28 mouse cellular contexts compared by ENCODE assay signal in the genomic region with DNA sequence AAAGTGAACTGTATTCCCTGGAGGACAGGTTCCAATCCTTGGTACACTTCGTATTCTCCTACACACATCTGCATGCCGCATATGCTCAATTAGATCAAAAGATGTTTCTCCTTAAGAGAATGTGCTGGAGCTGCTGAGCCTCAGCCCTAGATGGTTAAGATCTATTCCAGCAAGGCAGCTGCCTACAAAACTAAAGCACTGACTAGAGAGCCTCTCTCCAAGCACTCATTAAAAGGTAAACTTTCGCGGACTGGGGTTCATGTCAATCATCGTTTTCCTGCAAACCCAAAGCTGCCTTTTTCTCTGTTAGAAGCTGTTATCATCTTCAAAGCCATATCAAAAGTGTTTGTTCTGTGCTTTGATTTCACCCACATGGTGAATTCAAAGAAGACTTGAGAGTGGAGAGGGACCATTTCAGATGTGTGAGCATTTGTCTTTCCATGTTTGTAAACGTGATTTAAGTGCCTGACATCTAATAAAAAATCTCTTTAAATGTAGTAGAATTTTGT.
A peak's percentile ranks its signal among the peaks of the same experiment; 100 is the strongest.
DNase-seq lines count a peak whose midpoint lies in the region; ATAC-seq and TF ChIP-seq lines count a peak whose summit lies in the region.
"Had no signal": no experiment of that assay in that cellular context is flagged by ENCODE, and none has a peak within 500 bp of the region (broad histone marks: within the 10 kb centered on the region; RNA-seq: fewer than 3 reads in every experiment).

No protein-coding gene starts in this region.

- no peaks in the 10 kb centered on the region for H3K4me1 ChIP-seq in midbrain, embryonic 12.5 days
- H3K4me1 ChIP-seq in midbrain, postnatal 0 days (ENCODE audit: insufficient read depth, low read length) = no peaks in the 10 kb centered on the region
- no peaks in the 10 kb centered on the region for H3K4me1 ChIP-seq in midbrain, embryonic 16.5 days (ENCODE audit: control insufficient read depth, insufficient read depth, low read length)
- H3K4me1 ChIP-seq: embryonic facial prominence, embryonic 10.5 days; embryonic facial prominence, embryonic 13.5 days; forebrain, embryonic 10.5 days; heart, embryonic 12.5 days; heart, embryonic 15.5 days; hindbrain, embryonic 10.5 days; hindbrain, embryonic 13.5 days had no signal

- no peaks in the 10 kb centered on the region for H3K27me3 ChIP-seq in midbrain, embryonic 12.5 days
- no peaks in the 10 kb centered on the region for H3K27me3 ChIP-seq in midbrain, postnatal 0 days (ENCODE audit: insufficient read depth, low read length)
- no peaks in the 10 kb centered on the region for H3K27me3 ChIP-seq in midbrain, embryonic 16.5 days (ENCODE audit: control insufficient read depth, insufficient read depth, low read depth, low read length)
- H3K27me3 ChIP-seq: embryonic facial prominence, embryonic 13.5 days; heart, embryonic 12.5 days; heart, embryonic 15.5 days; hindbrain, embryonic 13.5 days had no signal

- H3K4me2 ChIP-seq in midbrain, embryonic 12.5 days (replicated peaks) = no peak overlapping the region
- no peak overlapping the region for H3K4me2 ChIP-seq in midbrain, postnatal 0 days (ENCODE audit: low read depth, low read length, poor library complexity, severe bottlenecking)
- no peak overlapping the region for H3K4me2 ChIP-seq in midbrain, embryonic 16.5 days (ENCODE audit: low read length)
- H3K4me2 ChIP-seq: embryonic facial prominence, embryonic 13.5 days; heart, embryonic 12.5 days; heart, embryonic 15.5 days; hindbrain, embryonic 13.5 days had no signal

- TF ChIP-seq CTCF in midbrain, postnatal 0 days (IDR thresholded peaks at IDR 0.05) = no peak

- H3K27ac ChIP-seq in midbrain, embryonic 12.5 days (replicated peaks) = no peak overlapping the region
- no peak overlapping the region for H3K27ac ChIP-seq in midbrain, postnatal 0 days (ENCODE audit: low read depth, low read length)
- H3K27ac ChIP-seq in midbrain, embryonic 16.5 days (ENCODE audit: low read length) = no peak overlapping the region
- H3K27ac ChIP-seq: embryonic facial prominence, embryonic 10.5 days; embryonic facial prominence, embryonic 13.5 days; forebrain, embryonic 10.5 days; heart, embryonic 15.5 days; hindbrain, embryonic 10.5 days; hindbrain, embryonic 13.5 days had no signal

- H3K4me3 ChIP-seq in midbrain, embryonic 12.5 days = no peak overlapping the region
- H3K4me3 ChIP-seq in midbrain, postnatal 0 days (ENCODE audit: low read depth, low read length) = no peak overlapping the region
- no peak overlapping the region for H3K4me3 ChIP-seq in midbrain, embryonic 16.5 days (ENCODE audit: low read depth, low read length)
- H3K4me3 ChIP-seq: embryonic facial prominence, embryonic 10.5 days; embryonic facial prominence, embryonic 13.5 days; erythroblast, embryonic 14.5 days; forebrain, embryonic 10.5 days; heart, embryonic 12.5 days; heart, embryonic 15.5 days; hindbrain, embryonic 10.5 days; hindbrain, embryonic 13.5 days had no signal

- 0 out of 2 replicates have a peak, but pooled peaks have one; percentile 41 for ATAC-seq in midbrain, embryonic 12.5 days (ENCODE audit: low FRiP score, low read depth)
- ATAC-seq in midbrain, postnatal 0 days (ENCODE audit: low FRiP score) = no peak
- peak; percentile 60; the same call in 1 of the 2 replicates for ATAC-seq in midbrain, embryonic 16.5 days
- ATAC-seq: CD4-positive, CD25-positive, alpha-beta regulatory T cell, adult 4 months; forebrain, embryonic 16.5 days; hindbrain, embryonic 16.5 days had no signal

- 66% methylated on average over 6 of the region's 6 CpGs for WGBS in midbrain, embryonic 12.5 days
- 48% methylated on average over 6 of the region's 6 CpGs for WGBS in midbrain, postnatal 0 days
- WGBS in midbrain, embryonic 16.5 days = 45% methylated on average over 6 of the region's 6 CpGs

- H3K9ac ChIP-seq in midbrain, embryonic 12.5 days (replicated peaks) = no peak overlapping the region
- no peak overlapping the region for H3K9ac ChIP-seq in midbrain, postnatal 0 days (replicated peaks; ENCODE audit: low read length, poor library complexity, severe bottlenecking)
- H3K9ac ChIP-seq in midbrain, embryonic 16.5 days (ENCODE audit: low read depth, low read length) = no peak overlapping the region
- H3K9ac ChIP-seq: embryonic facial prominence, embryonic 13.5 days; heart, embryonic 12.5 days; heart, embryonic 15.5 days; hindbrain, embryonic 13.5 days had no signal

- H3K36me3 ChIP-seq in midbrain, embryonic 12.5 days = no peaks in the 10 kb centered on the region
- no peaks in the 10 kb centered on the region for H3K36me3 ChIP-seq in midbrain, postnatal 0 days (ENCODE audit: insufficient read depth, low read length)
- no peaks in the 10 kb centered on the region for H3K36me3 ChIP-seq in midbrain, embryonic 16.5 days (ENCODE audit: control insufficient read depth, insufficient read depth, low read length)
- H3K36me3 ChIP-seq: embryonic facial prominence, embryonic 10.5 days; embryonic facial prominence, embryonic 13.5 days; forebrain, embryonic 10.5 days; heart, embryonic 12.5 days; heart, embryonic 15.5 days; hindbrain, embryonic 10.5 days; hindbrain, embryonic 13.5 days had no signal

- DNase-seq in midbrain, postnatal 0 days (ENCODE audit: low spot score) = no peak
- peak; percentile 2 for DNase-seq in right cerebral cortex, postnatal 25 days
- no peak for DNase-seq in right cerebral cortex, postnatal 10 days (ENCODE audit: low spot score in 2 of 2)
- no peak for DNase-seq in frontal cortex, postnatal 10 days (ENCODE audit: low spot score in 2 of 2)
- DNase-seq: adrenal gland, adult 2 months; adrenal gland, postnatal 14 days; cerebellum, adult 11-12 months; cerebellum, adult 8-10 months; cerebellum, postnatal 10 days; cerebellum, postnatal 36 days; embryo, embryonic 11 days; gastrocnemius, postnatal 25 days; heart, adult 18-20 months; heart, postnatal 10 days; heart, postnatal 36 days had no signal

- H3K9me3 ChIP-seq in midbrain, embryonic 12.5 days = no peaks in the 10 kb centered on the region
- no peaks in the 10 kb centered on the region for H3K9me3 ChIP-seq in midbrain, postnatal 0 days (ENCODE audit: low read length)
- no peaks in the 10 kb centered on the region for H3K9me3 ChIP-seq in midbrain, embryonic 16.5 days (replicated peaks; ENCODE audit: control insufficient read depth, low read length, poor library complexity, severe bottlenecking)
- H3K9me3 ChIP-seq: embryonic facial prominence, embryonic 10.5 days; embryonic facial prominence, embryonic 13.5 days; forebrain, embryonic 10.5 days; heart, embryonic 12.5 days; heart, embryonic 15.5 days; hindbrain, embryonic 10.5 days; hindbrain, embryonic 13.5 days had no signal
